Mouse (Mus musculus) liver, adult (tissue): Measurements from ENCODE around the gene Cers4.

Experiments
- GATA4 ChIP-seq: IDR thresholded peaks from 2 replicates; pipeline ENCODE4 v1.6.1; 2014; ENCODE audit warnings: mild to moderate bottlenecking, low read length; ENCODE audit not compliant: insufficient replicate concordance

Cers4 gene

DNA sequence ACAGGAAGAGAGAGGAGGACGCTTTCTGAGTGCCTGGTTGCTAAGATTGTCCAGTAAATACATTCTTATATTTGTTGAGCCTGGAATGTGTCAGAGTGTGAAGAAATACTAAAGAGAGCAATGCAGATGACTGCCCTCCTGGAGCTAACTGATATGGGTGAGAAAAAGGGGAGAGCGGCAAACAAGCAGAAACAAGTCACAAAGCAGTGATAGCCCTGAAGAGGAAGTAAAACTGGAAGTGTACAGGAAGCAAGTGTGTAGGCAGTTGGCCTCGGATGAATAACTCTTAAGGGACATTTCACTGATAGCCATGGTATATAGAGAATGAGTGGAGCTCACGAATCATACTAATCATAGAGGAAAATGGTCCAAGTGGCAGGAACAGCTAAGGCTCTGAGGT is 28.6 kb downstream of the Cers4 start:
- TF ChIP-seq GATA4 = no peak

DNA sequence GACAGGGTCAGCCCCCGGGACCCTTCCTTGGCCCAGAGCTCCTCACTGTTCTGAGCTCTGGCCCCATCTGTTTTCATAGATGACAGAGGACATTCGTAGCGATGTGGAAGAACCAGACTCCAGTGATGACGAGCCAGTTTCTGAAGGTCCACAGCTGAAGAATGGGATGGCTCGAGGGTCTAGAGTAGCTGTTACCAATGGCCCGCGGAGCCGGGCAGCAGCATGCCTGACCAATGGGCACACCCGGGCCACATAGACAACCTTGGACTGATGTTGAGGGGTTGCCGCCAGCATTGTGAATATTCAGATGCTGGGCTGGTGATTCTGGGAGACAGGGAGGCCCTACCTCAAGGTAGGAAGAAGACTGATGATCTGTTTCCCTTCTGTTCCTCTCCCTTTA is 30.7 kb downstream of the Cers4 start:
- no peak for TF ChIP-seq GATA4
